Mouse (Mus musculus) intestine, postnatal 0 days (tissue): ENCODE results near the gene Pik3c2b. TPM values are rescaled to one million over a fixed set of nuclear protein-coding genes. Genes with fewer than 3 reads are reported as not detected.
"Not testable (repeated sequence)": the region's sequence is repeated elsewhere in the genome, so short reads cannot be mapped to it uniquely, and the experiment has no call there.

Source experiments
- ATAC-seq: fragments of 200-750 bp; cut with Nextera tagmentation; 2 replicates; pipeline ENCODE4 v1.8.0; 2017; ENCODE audit warnings: mild to moderate bottlenecking, moderate TSS enrichment, moderate library complexity
- H3K27ac ChIP-seq: fragments of 300-500 bp; sonication (generic); 2 replicates; pipeline ENCODE4 v1.5.1; 2014; ENCODE audit warnings: mild to moderate bottlenecking, low read depth, low read length, moderate library complexity
- H3K27me3 ChIP-seq: fragments of 300-500 bp; sonication (generic); replicated peaks from 2 replicates; pipeline ENCODE4 v1.6.1; 2014; ENCODE audit warnings: low read length, mixed read lengths; ENCODE audit not compliant: control insufficient read depth, insufficient read depth
- H3K36me3 ChIP-seq: fragments of 300-500 bp; sonication (generic); 2 replicates; pipeline ENCODE4 v1.6.1; 2014; ENCODE audit warnings: mild to moderate bottlenecking, moderate library complexity; ENCODE audit not compliant: control insufficient read depth, insufficient read depth
- H3K4me1 ChIP-seq: fragments of 300-500 bp; sonication (generic); replicated peaks from 2 replicates; pipeline ENCODE4 v1.6.1; 2014; ENCODE audit warnings: antibody characterized with exemption, low read length, mixed read lengths; ENCODE audit not compliant: control insufficient read depth, insufficient read depth
- H3K4me2 ChIP-seq: fragments of 300-500 bp; sonication (generic); replicated peaks from 2 replicates; pipeline ENCODE4 v1.6.1; 2014; ENCODE audit warnings: low read depth, mild to moderate bottlenecking, moderate library complexity
- H3K4me3 ChIP-seq: fragments of 300-500 bp; sonication (generic); 2 replicates; pipeline ENCODE4 v1.5.1; 2014; ENCODE audit warnings: low read depth, low read length
- H3K9ac ChIP-seq: fragments of 300-500 bp; sonication (generic); 2 replicates; pipeline ENCODE4 v1.6.1; 2014; ENCODE audit warnings: mild to moderate bottlenecking, low read depth, low read length
- H3K9me3 ChIP-seq: fragments of 300-500 bp; sonication (generic); 2 replicates; pipeline ENCODE4 v1.6.1; 2016; ENCODE audit warnings: mixed run types; ENCODE audit not compliant: control insufficient read depth
- CTCF ChIP-seq: sonication (generic); IDR thresholded peaks from 2 replicates; pipeline ENCODE4 v1.5.1; 2016; ENCODE audit warnings: low read depth, mild to moderate bottlenecking, control low read depth, antibody characterized with exemption, moderate library complexity
- WGBS: fragments of 180-500 bp; shearing (Covaris S2); extraction: QIAGEN DNeasy Blood & Tissue Kit; methylation state at CpG from one replicate; pipeline ENCODE4 v1.1.7; 2014; 5-methylcytosine and 5-hydroxymethylcytosine counted together
- polyA plus RNA-seq: library from polyadenylated mRNA; unstranded; fragments of >200 nt; fragmentation: Nextera tagmentation; extraction: Ambion mirVana; gene quantifications from 2 replicates; pipeline ENCODE4 v1.2.1, GENCODE M21; 2015

Pik3c2b gene
- polyA plus RNA-seq, 1 experiment from 2014 or later: 3.1 TPM

GRCm38 (mm10) chr1:133030461-133030860 lies 15.0 kb upstream of the Pik3c2b start, which contains the start of gene Mdm4:
TSS of gene Mdm4 (minus strand) at chr1:133030561.
- no peaks in the 10 kb centered on the region; the same call in 1 of the 2 replicates for H3K36me3 ChIP-seq
- ATAC-seq: no peak
- no peak for TF ChIP-seq CTCF
- H3K9me3 ChIP-seq: no peaks in the 10 kb centered on the region
- no peak within 1 kb of the TSS for H3K9ac ChIP-seq
- H3K4me1 ChIP-seq: no peaks in the 10 kb centered on the region
- no peak within 1 kb of the TSS for H3K4me2 ChIP-seq
- H3K4me3 ChIP-seq: no peak within 1 kb of the TSS
- WGBS: 97% methylated on average over 5 of the region's 5 CpGs
- H3K27me3 ChIP-seq: no peaks in the 10 kb centered on the region
- no peak within 1 kb of the TSS for H3K27ac ChIP-seq

GRCm38 (mm10) chr1:133032981-133033315 lies 12.5 kb upstream of the Pik3c2b start:
- WGBS: 11% methylated on average over 5 of the region's 5 CpGs
- H3K36me3 ChIP-seq: no peaks in the 10 kb centered on the region; the same call in 1 of the 2 replicates
- H3K27ac ChIP-seq: no peak overlapping the region
- peak overlapping the region; percentile 57 for H3K4me3 ChIP-seq
- H3K9ac ChIP-seq: no peak overlapping the region
- H3K4me1 ChIP-seq: no peaks in the 10 kb centered on the region
- peak overlapping the region; percentile 60 for H3K4me2 ChIP-seq
- ATAC-seq: no peak
- no peaks in the 10 kb centered on the region for H3K9me3 ChIP-seq
- no peaks in the 10 kb centered on the region for H3K27me3 ChIP-seq
- TF ChIP-seq CTCF: no peak

- WGBS: under 1% methylated on average over 28 of the region's 28 CpGs
- Histone ChIP-seq H3K4me3 (peak overlapping the region; percentile 57), H3K4me1 (no peaks in the 10 kb centered on the region)
Measured at GRCm38 (mm10) chr1:133033316-133034090, 12.0 kb upstream of the Pik3c2b start.

DNA sequence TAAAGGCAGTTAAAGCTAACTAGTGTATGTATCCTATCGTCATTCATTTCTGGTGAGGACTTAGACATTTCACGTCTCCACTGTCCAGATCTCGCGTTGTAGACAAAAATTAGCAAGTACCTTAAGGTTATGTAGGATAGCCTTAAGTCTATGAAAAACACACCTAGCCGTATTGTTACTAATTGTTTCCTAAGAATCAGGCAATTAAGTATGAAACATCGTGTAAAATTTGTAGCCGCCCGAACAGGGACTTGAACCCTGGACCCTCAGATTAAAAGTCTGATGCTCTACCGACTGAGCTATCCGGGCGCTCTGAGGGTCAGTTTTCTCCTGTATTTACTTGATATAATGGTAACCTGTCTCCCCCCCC lies 11.4 kb upstream of the Pik3c2b start:
- peak; percentile 44 for ATAC-seq
- no peaks in the 10 kb centered on the region; the same call in 1 of the 2 replicates for H3K36me3 ChIP-seq
- no peaks in the 10 kb centered on the region for H3K27me3 ChIP-seq
- WGBS: 2% methylated on average over 11 of the region's 11 CpGs
- H3K4me3 ChIP-seq: peak overlapping the region; percentile 57
- peak overlapping the region; percentile 60 for H3K4me2 ChIP-seq
- no peaks in the 10 kb centered on the region for H3K9me3 ChIP-seq
- TF ChIP-seq CTCF: no peak
- H3K9ac ChIP-seq: peak overlapping the region; percentile 64; the same call in 1 of the 2 replicates
- H3K27ac ChIP-seq: peak overlapping the region; percentile 63; the same call in 1 of the 2 replicates
- no peaks in the 10 kb centered on the region for H3K4me1 ChIP-seq

More at GRCm38 (mm10) chr1:133033316-133034090, 12.0 kb upstream of the Pik3c2b start:
- Histone ChIP-seq H3K27ac (peak overlapping the region; percentile 63), H3K36me3 (no peaks in the 10 kb centered on the region; the same call in 1 of the 2 replicates), H3K27me3 (no peaks in the 10 kb centered on the region), H3K9me3 (no peaks in the 10 kb centered on the region), H3K9ac (peak overlapping the region; percentile 64), H3K4me2 (peak overlapping the region; percentile 60)
- peak; percentile 79 for ATAC-seq
- TF ChIP-seq CTCF: no peak

DNA sequence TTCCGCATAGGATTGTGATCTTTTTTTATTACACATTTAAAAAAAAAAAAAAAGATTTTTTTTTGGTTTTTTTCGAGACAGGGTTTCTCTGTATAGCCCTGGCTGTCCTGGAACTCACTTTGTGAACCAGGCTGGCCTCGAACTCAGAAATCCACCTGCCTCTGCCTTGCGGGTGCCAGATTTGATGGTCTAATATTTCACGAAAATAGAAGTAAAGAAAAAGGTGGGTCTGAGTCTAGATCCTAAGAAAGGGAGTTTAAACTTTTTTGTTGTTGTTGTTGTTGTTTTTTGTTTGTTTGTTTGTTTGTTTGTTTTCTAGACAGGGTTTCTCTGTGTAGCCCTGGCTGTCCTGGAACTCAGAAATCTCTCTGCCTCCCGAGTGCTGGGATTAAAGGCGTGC lies 10.8 kb upstream of the Pik3c2b start:
- H3K4me1 ChIP-seq, H3K36me3 ChIP-seq, H3K27me3 ChIP-seq, H3K9me3 ChIP-seq, H3K4me3 ChIP-seq, H3K27ac ChIP-seq, H3K4me2 ChIP-seq, ATAC-seq, H3K9ac ChIP-seq: not testable (repeated sequence)
- 74% methylated on average over 7 of the region's 7 CpGs for WGBS

GRCm38 (mm10) chr1:133039505-133039949 lies 5.9 kb upstream of the Pik3c2b start:
- no peak overlapping the region for H3K4me2 ChIP-seq
- no peaks in the 10 kb centered on the region for H3K36me3 ChIP-seq
- H3K27ac ChIP-seq: no peak overlapping the region
- H3K9me3 ChIP-seq: no peaks in the 10 kb centered on the region
- H3K4me3 ChIP-seq: no peak overlapping the region
- 17% methylated on average over 4 of the region's 4 CpGs for WGBS
- ATAC-seq: peak; percentile 84
- no peaks in the 10 kb centered on the region for H3K27me3 ChIP-seq
- no peak overlapping the region for H3K9ac ChIP-seq
- H3K4me1 ChIP-seq: no peaks in the 10 kb centered on the region
- peak; percentile 90 for TF ChIP-seq CTCF
